Mouse (Mus musculus) spleen, adult 10 weeks (tissue): ENCODE measurements around the gene Ttc30b. TPM values are rescaled to one million over a fixed set of nuclear protein-coding genes. Genes with fewer than 3 reads are reported as not detected.

Experiments
- polyA plus RNA-seq: library from polyadenylated mRNA; stranded (reverse); fragments of 350-450 nt; fragmentation: Illumina TruSeq; extraction: RNeasy Lipid Tissue Mini Kit (QIAGEN cat#74804); gene quantifications from one replicate; pipeline ENCODE4 v1.2.3, GENCODE M21; 2015; ENCODE audit warnings: low replicate concordance; ENCODE audit not compliant: insufficient read depth

Gene Ttc30b
- polyA plus RNA-seq: 4.0 TPM

GRCm38 (mm10) chr2:75938117-75939063, at the start of gene Ttc30b:
Gene Ttc30b (minus strand): TSS chr2:75938585.

GRCm38 (mm10) chr2:75981440-75982081, 43.2 kb upstream of the Ttc30b start, which contains the start of gene Ttc30a1:
Gene Ttc30a1 (minus strand): TSS chr2:75981967.

GRCm38 (mm10) chr2:75977752-75978368, 39.5 kb upstream of the Ttc30b start, which contains the start of gene Ttc30a2:
Gene Ttc30a2 (minus strand): TSS chr2:75978170.

Other genes with a start within 250 kb of the Ttc30b start
- gene Nfe2l2, start 233.9 kb downstream of the Ttc30b start, polyA plus RNA-seq: 89.1 TPM
- gene Agps, start 106.4 kb downstream of the Ttc30b start, polyA plus RNA-seq: 57.3 TPM
- gene Ttc30a2, start 39.6 kb upstream of the Ttc30b start, polyA plus RNA-seq: 0.25 TPM
- gene Ttc30a1, start 43.4 kb upstream of the Ttc30b start, polyA plus RNA-seq: 3.0 TPM